Mouse (Mus musculus) intestine, embryonic 14.5 days (tissue): ENCODE data around the gene Dut. TPM values are rescaled to one million over a fixed set of nuclear protein-coding genes. Genes with fewer than 3 reads are reported as not detected.

Experiments
- ATAC-seq: fragments of 200-750 bp; cut with Nextera tagmentation; replicated peaks from 2 replicates; pipeline ENCODE4 v1.8.0; 2017; ENCODE audit warnings: low read depth, moderate number of reproducible peaks, moderate TSS enrichment, moderate library complexity; ENCODE audit not compliant: low FRiP score, low TSS enrichment
- DNase-seq: peaks from one replicate; pipeline ENCODE4 v3.0.0-alpha.2; 2018; ENCODE audit warnings: low spot score
- H3K27ac ChIP-seq: fragments of 300-500 bp; sonication (generic); 2 replicates; pipeline ENCODE4 v1.5.1; 2014; ENCODE audit warnings: low read depth, mild to moderate bottlenecking, control low read depth
- H3K27me3 ChIP-seq: fragments of 300-500 bp; sonication (generic); replicated peaks from 2 replicates; pipeline ENCODE4 v1.6.1; 2014; ENCODE audit warnings: low read length, control low read depth; ENCODE audit not compliant: control insufficient read depth, insufficient read depth
- H3K36me3 ChIP-seq: fragments of 300-500 bp; sonication (generic); 2 replicates; pipeline ENCODE4 v1.6.1; 2014; ENCODE audit warnings: low read length, control low read depth; ENCODE audit not compliant: control insufficient read depth, insufficient read depth
- H3K4me1 ChIP-seq: fragments of 300-500 bp; sonication (generic); replicated peaks from 2 replicates; pipeline ENCODE4 v1.6.1; 2014; ENCODE audit warnings: low read length, control low read depth, mixed read lengths; ENCODE audit not compliant: control insufficient read depth, insufficient read depth
- H3K4me2 ChIP-seq: fragments of 300-500 bp; sonication (generic); 2 replicates; pipeline ENCODE4 v1.6.1; 2014; ENCODE audit warnings: low read length
- H3K4me3 ChIP-seq: fragments of 300-500 bp; sonication (generic); 2 replicates; pipeline ENCODE4 v1.5.1; 2014; ENCODE audit warnings: low read depth, low read length, control low read depth, mixed read lengths
- H3K9ac ChIP-seq: fragments of 300-500 bp; sonication (generic); 2 replicates; pipeline ENCODE4 v1.6.1; 2014; ENCODE audit warnings: mild to moderate bottlenecking, low read length
- H3K9me3 ChIP-seq: fragments of 300-500 bp; sonication (generic); 2 replicates; pipeline ENCODE4 v1.6.1; 2016; ENCODE audit warnings: low read length, control low read depth; ENCODE audit not compliant: control insufficient read depth
- WGBS: fragments of 180-500 bp; shearing (Covaris S2); extraction: QIAGEN DNeasy Blood & Tissue Kit; methylation state at CpG from one replicate; pipeline ENCODE4 v1.1.7; 2014; 5-methylcytosine and 5-hydroxymethylcytosine counted together
- polyA plus RNA-seq: library from polyadenylated mRNA; unstranded; fragments of >200 nt; fragmentation: Nextera tagmentation; extraction: Ambion mirVana; gene quantifications from 2 replicates; pipeline ENCODE4 v1.2.1, GENCODE M21; 2014

The Dut gene
- polyA plus RNA-seq, 1 experiment from 2014 or later: 162 TPM

DNA sequence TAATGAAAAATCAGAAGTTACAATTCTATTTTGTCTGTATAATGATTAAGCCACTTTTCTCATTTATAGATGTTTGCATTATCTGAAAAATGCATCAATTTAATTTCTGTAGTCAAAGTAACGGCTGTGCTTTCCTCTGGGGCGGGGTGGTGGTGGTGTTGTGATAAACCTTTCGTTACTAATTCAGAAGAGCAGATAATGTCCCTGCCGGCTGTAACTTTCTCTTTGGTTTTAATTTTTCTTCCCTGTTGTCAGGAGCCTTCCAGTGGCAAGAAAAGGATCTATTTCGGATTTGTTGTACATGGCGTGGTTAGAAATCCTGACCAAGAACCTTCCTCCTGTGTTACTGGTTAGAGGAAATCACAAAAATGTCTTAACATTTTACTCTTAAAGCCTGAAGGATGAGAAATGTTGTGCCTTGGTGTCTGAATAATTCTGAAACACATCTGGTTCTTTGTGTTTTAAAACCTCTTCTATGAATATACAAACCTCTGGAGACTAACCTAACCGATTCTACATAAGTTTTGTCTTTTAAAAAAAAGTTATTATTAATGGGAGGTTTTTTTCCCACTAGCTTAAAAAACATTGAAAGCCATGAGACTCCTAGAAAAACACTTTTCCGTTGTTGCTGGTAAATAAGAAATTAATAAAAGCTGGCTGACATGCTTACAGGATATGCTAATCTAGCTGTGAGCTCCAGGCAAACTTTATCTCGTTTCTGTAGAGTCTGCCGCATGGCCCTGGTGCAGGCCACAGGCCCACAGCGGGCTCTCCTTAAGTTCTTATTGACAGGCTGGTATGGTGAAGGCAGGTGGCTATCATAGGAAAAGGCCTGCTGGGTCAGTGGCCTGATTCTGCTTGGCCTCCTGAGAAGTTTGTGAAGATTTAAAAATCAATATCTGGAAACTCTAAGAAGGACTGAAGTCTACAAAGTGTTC, 18.2 kb upstream of the Dut start:
- H3K27ac ChIP-seq: no peak overlapping the region
- no peak for ATAC-seq
- 74% methylated on average over 11 of the region's 11 CpGs for WGBS

DNA sequence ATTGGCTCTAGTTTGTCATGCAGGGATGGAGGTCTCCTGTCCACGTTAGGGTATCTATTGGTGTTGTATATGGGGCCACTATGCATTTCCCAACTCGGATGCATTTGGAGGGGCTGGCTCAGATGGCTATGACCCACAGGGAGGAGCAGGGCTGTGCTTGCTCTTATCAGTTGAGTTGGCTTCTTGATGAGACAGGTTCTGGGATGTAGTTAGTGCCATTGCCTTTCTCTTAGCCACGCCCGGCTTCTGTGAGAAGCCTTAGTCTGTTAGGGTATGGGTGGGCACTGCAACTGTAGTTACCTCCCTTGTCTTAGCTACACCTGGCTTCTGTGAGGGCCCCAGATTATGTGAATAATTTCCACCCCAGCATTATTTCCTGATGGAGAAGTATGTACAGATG, 14.8 kb upstream of the Dut start:
- H3K4me2 ChIP-seq: no peak overlapping the region
- no peaks in the 10 kb centered on the region for H3K9me3 ChIP-seq
- DNase-seq (no peak), ATAC-seq (no peak)
- 85% methylated on average over 4 of the region's 4 CpGs for WGBS
- no peaks in the 10 kb centered on the region for H3K36me3 ChIP-seq
- no peaks in the 10 kb centered on the region for H3K4me1 ChIP-seq
- H3K4me3 ChIP-seq: no peak overlapping the region
- no peaks in the 10 kb centered on the region for H3K27me3 ChIP-seq
- no peak overlapping the region for H3K27ac ChIP-seq
- no peak overlapping the region for H3K9ac ChIP-seq

More for the DNA sequence above, 18.2 kb upstream of the Dut start:
- Histone ChIP-seq H3K36me3 (no peaks in the 10 kb centered on the region), H3K9me3 (no peaks in the 10 kb centered on the region), H3K4me1 (no peaks in the 10 kb centered on the region), H3K4me2 (no peak overlapping the region), H3K9ac (no peak overlapping the region), H3K27me3 (no peaks in the 10 kb centered on the region), H3K4me3 (no peak overlapping the region)
- DNase-seq: no peak

DNA sequence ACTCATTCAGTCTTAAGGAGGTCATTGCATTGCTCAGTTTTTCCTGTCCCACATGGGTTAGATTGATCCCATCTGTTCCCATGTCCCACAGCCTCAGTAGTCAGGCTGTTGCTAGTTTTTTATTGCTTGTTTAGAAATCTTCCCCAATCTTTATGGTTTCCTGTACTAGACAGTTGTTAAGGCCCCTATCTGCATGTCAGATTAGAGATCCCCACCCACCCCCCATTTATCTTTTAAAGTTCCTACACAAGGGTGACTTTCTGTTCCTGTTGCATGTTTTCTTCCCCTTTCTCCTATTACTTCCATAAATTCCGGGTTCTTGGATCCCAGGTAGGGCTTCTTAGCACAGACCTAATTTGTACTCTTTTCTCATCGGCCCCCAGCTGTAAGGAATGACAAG, 13.5 kb upstream of the Dut start:
- Histone ChIP-seq H3K27ac (no peak overlapping the region), H3K4me3 (no peak overlapping the region), H3K4me2 (no peak overlapping the region), H3K9ac (no peak overlapping the region), H3K36me3 (no peaks in the 10 kb centered on the region), H3K4me1 (no peaks in the 10 kb centered on the region), H3K9me3 (no peaks in the 10 kb centered on the region), H3K27me3 (no peaks in the 10 kb centered on the region)
- 58% methylated on average over 2 of the region's 2 CpGs for WGBS
- ATAC-seq (no peak), DNase-seq (no peak)

- no peak overlapping the region for H3K4me2 ChIP-seq
- no peaks in the 10 kb centered on the region for H3K4me1 ChIP-seq
- WGBS: 81% methylated on average over 2 of the region's 2 CpGs
- H3K9ac ChIP-seq: no peak overlapping the region
- H3K36me3 ChIP-seq: no peaks in the 10 kb centered on the region
- H3K9me3 ChIP-seq: no peaks in the 10 kb centered on the region
- H3K27ac ChIP-seq: no peak overlapping the region
- H3K27me3 ChIP-seq: no peaks in the 10 kb centered on the region
- ATAC-seq: no peak
- no peak for DNase-seq
- no peak overlapping the region for H3K4me3 ChIP-seq
Measured at GRCm38 (mm10) chr2:125234049-125234448, 12.9 kb upstream of the Dut start.

- no peak overlapping the region for H3K4me3 ChIP-seq
- peaks cover 11% of the 10 kb centered on the region for H3K36me3 ChIP-seq
- no peak overlapping the region for H3K27ac ChIP-seq
- peaks cover 9% of the 10 kb centered on the region; the same call in 1 of the 2 replicates for H3K4me1 ChIP-seq
- H3K9me3 ChIP-seq: no peaks in the 10 kb centered on the region
- H3K27me3 ChIP-seq: no peaks in the 10 kb centered on the region
- ATAC-seq (no peak), DNase-seq (no peak)
- H3K9ac ChIP-seq: no peak overlapping the region
- 61% methylated on average over 3 of the region's 3 CpGs for WGBS
- H3K4me2 ChIP-seq: no peak overlapping the region
Measured at GRCm38 (mm10) chr2:125245545-125246285, 1.3 kb upstream of the Dut start.

GRCm38 (mm10) chr2:125246669-125247068, 321 bp upstream of the Dut start:
- peak; percentile 62 for DNase-seq
- WGBS: 11% methylated on average over 9 of the region's 9 CpGs
- peak overlapping the region; percentile 77 for H3K4me3 ChIP-seq
- peak overlapping the region; percentile 52 for H3K4me2 ChIP-seq
- no peaks in the 10 kb centered on the region for H3K9me3 ChIP-seq
- peaks cover 21% of the 10 kb centered on the region for H3K36me3 ChIP-seq
- H3K27ac ChIP-seq: peak overlapping the region; percentile 95
- H3K4me1 ChIP-seq: peaks cover 9% of the 10 kb centered on the region; the same call in 1 of the 2 replicates
- H3K27me3 ChIP-seq: no peaks in the 10 kb centered on the region
- peak; percentile 0; the same call in 1 of the 2 replicates for ATAC-seq
- peak overlapping the region; percentile 84 for H3K9ac ChIP-seq

GRCm38 (mm10) chr2:125247962-125248235, 909 bp downstream of the Dut start:
- ATAC-seq (no peak), DNase-seq (no peak)
- peak overlapping the region; percentile 77 for H3K4me3 ChIP-seq
- peaks cover 31% of the 10 kb centered on the region for H3K36me3 ChIP-seq
- peak overlapping the region; percentile 95 for H3K27ac ChIP-seq
- peak overlapping the region; percentile 52 for H3K4me2 ChIP-seq
- H3K9ac ChIP-seq: peak overlapping the region; percentile 84
- H3K4me1 ChIP-seq: peaks cover 9% of the 10 kb centered on the region; the same call in 1 of the 2 replicates
- H3K27me3 ChIP-seq: no peaks in the 10 kb centered on the region
- WGBS: under 1% methylated on average over 9 of the region's 9 CpGs
- H3K9me3 ChIP-seq: no peaks in the 10 kb centered on the region

- WGBS: 0% methylated on average over 8 of the region's 8 CpGs
- H3K27ac ChIP-seq: peak overlapping the region; percentile 95; the same call in 1 of the 2 replicates
- DNase-seq: no peak
- H3K4me2 ChIP-seq: peak overlapping the region; percentile 52
- no peaks in the 10 kb centered on the region for H3K9me3 ChIP-seq
- H3K36me3 ChIP-seq: peaks cover 34% of the 10 kb centered on the region
- H3K4me1 ChIP-seq: peaks cover 9% of the 10 kb centered on the region; the same call in 1 of the 2 replicates
- H3K27me3 ChIP-seq: no peaks in the 10 kb centered on the region
- H3K9ac ChIP-seq: peak overlapping the region; percentile 84
- ATAC-seq: no peak
- peak overlapping the region; percentile 77 for H3K4me3 ChIP-seq
Measured at GRCm38 (mm10) chr2:125248256-125248655, 1.3 kb downstream of the Dut start.
